Mouse (Mus musculus): ENCODE results near the gene P2ry14.
"Not testable (repeated sequence)": the region's sequence is repeated elsewhere in the genome, so short reads cannot be mapped to it uniquely, and the experiment has no call there.

P2ry14 gene

GRCm38 (mm10) chr3:59102146-59102545, 51.3 kb downstream of the P2ry14 start:
- DNase-seq, result no peak

GRCm38 (mm10) chr3:59101218-59101986, 52.0 kb downstream of the P2ry14 start, which contains the start of gene Gpr171:
TSS of gene Gpr171 (minus strand) at chr3:59101821.
- DNase-seq, result peak; percentile 64 to 67

GRCm38 (mm10) chr3:59098540-59098939, 54.9 kb downstream of the P2ry14 start:
- DNase-seq, result no peak

- no peak for DNase-seq
These were observed 56.0 kb downstream of the P2ry14 start for GRCm38 (mm10) chr3:59097421-59097820.

- no peak for DNase-seq
These were observed 60.7 kb downstream of the P2ry14 start for GRCm38 (mm10) chr3:59092702-59093101.

GRCm38 (mm10) chr3:59080919-59081318, 72.5 kb downstream of the P2ry14 start:
- peak; percentile 67 to 72 for DNase-seq

GRCm38 (mm10) chr3:59080293-59080916, 73.0 kb downstream of the P2ry14 start:
- no peak for DNase-seq

- DNase-seq, result peak; percentile 77 to 80
These were observed 74.1 kb downstream of the P2ry14 start for GRCm38 (mm10) chr3:59079327-59079726.

GRCm38 (mm10) chr3:59078585-59078984, 74.8 kb downstream of the P2ry14 start:
- DNase-seq, result no peak

GRCm38 (mm10) chr3:59077278-59077677, 76.1 kb downstream of the P2ry14 start:
- peak; percentile 56 to 59 for DNase-seq

GRCm38 (mm10) chr3:59069071-59069470, 84.3 kb downstream of the P2ry14 start:
- not testable (repeated sequence) for DNase-seq

GRCm38 (mm10) chr3:59066558-59067294, 86.7 kb downstream of the P2ry14 start:
- DNase-seq, result no peak

- DNase-seq, result no peak
These were observed 87.5 kb downstream of the P2ry14 start for GRCm38 (mm10) chr3:59065937-59066336.
